Mouse (Mus musculus): ENCODE data around the gene Ppp1r7. TPM values are rescaled to one million over a fixed set of nuclear protein-coding genes. Genes with fewer than 3 reads are reported as not detected.
"Not testable (repeated sequence)": the region's sequence is repeated elsewhere in the genome, so short reads cannot be mapped to it uniquely, and the experiment has no call there.

The Ppp1r7 gene
- 63.5 and 73.1 TPM in 2 replicates for polyA plus RNA-seq (2016; fragmentation: Nextera tagmentation; extraction: Ambion mirVana)

GRCm38 (mm10) chr1:93342648-93343503 is at the start of gene Ppp1r7, which contains the start of gene Pask:
TSS of gene Ppp1r7 (plus strand) at chr1:93342854.
TSS of gene Pask (minus strand) at chr1:93343482.
- peaks cover 19% of the 10 kb centered on the region for H3K4me1 ChIP-seq
- no peaks in the 10 kb centered on the region for H3K9me3 ChIP-seq
- H3K27me3 ChIP-seq (replicated peaks), result no peaks in the 10 kb centered on the region
- peaks cover 15% of the 10 kb centered on the region; the same call in 1 of the 2 replicates for H3K36me3 ChIP-seq
- H3K4me3 ChIP-seq, result peak within 1 kb of the TSS; percentile 89
- peak within 1 kb of the TSS; percentile 81 for H3K9ac ChIP-seq
- WGBS, result under 1% methylated on average over 63 of the region's 63 CpGs
- peak within 1 kb of the TSS; percentile 85 for H3K4me2 ChIP-seq (replicated peaks)
- ATAC-seq (ENCODE audit: low FRiP score, low read depth), result peak; percentile 97
- no peak within 1 kb of the TSS for H3K27ac ChIP-seq

DNA sequence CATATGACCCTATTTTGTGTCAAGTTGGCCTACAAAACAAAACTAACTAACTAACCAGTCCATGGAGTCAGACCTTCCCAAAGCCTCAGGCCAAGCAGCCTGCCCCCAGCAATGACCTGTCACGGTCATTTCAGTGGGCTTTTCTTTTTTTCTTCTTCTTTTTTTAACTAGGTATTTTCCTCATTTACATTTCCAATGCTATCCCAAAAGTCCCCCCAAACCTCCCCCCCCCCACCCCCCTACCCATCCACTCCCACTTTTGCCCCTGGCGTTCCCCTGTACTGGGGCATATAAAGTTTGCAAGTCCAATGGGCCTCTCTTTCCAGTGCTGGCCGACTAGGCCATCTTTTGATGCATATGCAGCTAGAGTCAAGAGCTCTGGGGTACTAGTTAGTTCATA is 48.2 kb upstream of the Ppp1r7 start:
- H3K4me2 ChIP-seq (replicated peaks); H3K4me1 ChIP-seq; H3K27me3 ChIP-seq (replicated peaks); H3K9ac ChIP-seq; H3K9me3 ChIP-seq; H3K27ac ChIP-seq; ATAC-seq (ENCODE audit: low FRiP score, low read depth); H3K4me3 ChIP-seq: not testable (repeated sequence)
- 83% methylated on average over 3 of the region's 3 CpGs for WGBS
- H3K36me3 ChIP-seq, result peaks cover 37% of the 10 kb centered on the region

DNA sequence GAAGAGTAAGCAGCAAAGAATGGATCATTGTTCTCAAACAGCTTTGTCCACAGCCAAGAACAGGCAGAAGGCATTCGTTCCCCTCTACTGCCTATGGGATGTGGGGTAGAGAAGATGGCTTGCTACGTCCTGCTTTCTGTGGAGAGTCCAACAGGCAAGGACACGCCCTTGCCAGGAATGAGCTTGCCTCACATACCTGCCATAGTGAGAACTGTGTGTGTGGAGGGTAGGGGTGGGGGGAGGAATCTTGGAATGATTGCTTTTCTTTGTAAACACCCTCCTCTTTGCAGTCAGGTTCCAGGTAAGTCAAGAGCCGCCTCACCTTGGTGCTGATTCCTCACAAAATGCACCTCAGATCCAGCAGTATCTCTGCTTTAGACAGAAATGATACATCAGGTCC is 42.9 kb upstream of the Ppp1r7 start:
- Histone ChIP-seq H3K4me1 (peaks cover 6% of the 10 kb centered on the region), H3K4me2 (replicated peaks) (no peak overlapping the region), H3K4me3 (no peak overlapping the region), H3K9me3 (no peaks in the 10 kb centered on the region), H3K9ac (no peak overlapping the region), H3K27ac (no peak overlapping the region), H3K36me3 (peaks cover 87% of the 10 kb centered on the region), H3K27me3 (replicated peaks) (no peaks in the 10 kb centered on the region)
- WGBS, result 90% methylated on average over 4 of the region's 4 CpGs
- no peak for ATAC-seq (ENCODE audit: low FRiP score, low read depth)

DNA sequence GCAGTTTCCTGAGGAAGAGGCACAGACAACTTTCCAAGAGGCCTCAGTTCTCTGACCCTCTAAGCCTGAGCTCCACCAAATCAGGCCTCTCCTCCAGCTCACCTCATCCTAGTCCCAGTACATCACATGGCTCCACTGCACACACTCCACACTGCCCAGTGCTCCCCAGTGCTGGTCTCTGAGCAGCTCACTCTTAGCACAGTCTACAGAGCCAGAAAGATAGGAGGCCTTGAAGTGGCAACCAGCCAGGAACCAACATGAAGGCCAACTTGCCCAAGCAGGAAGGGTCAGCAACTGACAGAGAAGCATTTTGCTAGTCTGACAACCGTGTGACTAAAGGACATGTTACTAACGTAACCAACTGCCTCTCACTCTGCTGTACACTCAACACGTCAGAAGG is 42.1 kb upstream of the Ppp1r7 start:
- Histone ChIP-seq H3K4me2 (replicated peaks) (no peak overlapping the region), H3K9me3 (no peaks in the 10 kb centered on the region), H3K36me3 (peaks cover 85% of the 10 kb centered on the region), H3K27ac (no peak overlapping the region), H3K27me3 (replicated peaks) (no peaks in the 10 kb centered on the region), H3K4me3 (no peak overlapping the region), H3K4me1 (peaks cover 10% of the 10 kb centered on the region), H3K9ac (no peak overlapping the region)
- ATAC-seq (ENCODE audit: low FRiP score, low read depth), result no peak
- WGBS, result 96% methylated on average over 3 of the region's 3 CpGs

DNA sequence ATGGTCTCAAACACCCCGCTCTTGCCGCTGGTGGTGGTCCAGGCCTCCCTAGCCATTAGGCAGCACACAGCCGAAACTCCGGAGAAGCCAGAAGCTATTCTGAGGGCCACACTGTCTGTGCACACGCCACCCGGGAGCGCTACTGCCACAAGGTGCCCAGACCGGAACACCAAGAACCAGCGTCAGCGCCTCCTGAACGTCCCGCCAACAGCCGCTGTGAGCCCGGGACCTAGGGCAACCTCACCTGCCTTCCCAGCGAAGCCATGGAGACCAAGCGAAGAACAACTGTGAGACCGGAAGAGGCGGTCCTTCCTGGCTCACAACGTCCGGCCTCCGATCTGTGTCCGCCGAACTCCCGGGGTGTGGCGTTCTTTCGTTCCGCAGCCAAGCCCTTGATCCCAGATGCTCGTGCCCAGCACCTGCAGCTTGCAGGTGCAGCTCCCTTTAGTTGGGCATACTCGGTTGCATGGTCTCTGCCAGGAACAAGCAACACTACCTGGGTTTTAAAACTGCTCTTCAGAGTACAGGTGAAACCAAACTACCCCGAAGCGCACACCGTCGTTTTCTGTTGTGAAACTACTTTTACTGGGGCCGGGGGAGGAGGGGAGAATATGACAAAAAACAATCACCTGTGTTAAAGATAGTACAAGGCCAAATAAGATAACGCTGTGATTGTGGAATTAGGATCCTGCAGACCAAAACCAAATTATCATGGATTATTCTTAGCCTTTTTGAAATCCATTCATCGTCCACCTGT is 36.9 kb upstream of the Ppp1r7 start, which contains the start of gene Mterf4:
Gene Mterf4, minus strand, starts transcription at position 335 of the 757 bp plus-strand sequence.
- peak; percentile 94 for ATAC-seq (ENCODE audit: low FRiP score, low read depth)
- peak within 1 kb of the TSS; percentile 69 for H3K4me3 ChIP-seq
- H3K27me3 ChIP-seq (replicated peaks), result no peaks in the 10 kb centered on the region
- peaks cover 50% of the 10 kb centered on the region for H3K36me3 ChIP-seq
- no peaks in the 10 kb centered on the region for H3K9me3 ChIP-seq
- 8% methylated on average over 36 of the region's 36 CpGs for WGBS
- H3K27ac ChIP-seq, result no peak within 1 kb of the TSS
- peak within 1 kb of the TSS; percentile 76 for H3K9ac ChIP-seq
- peak within 1 kb of the TSS; percentile 81 for H3K4me2 ChIP-seq (replicated peaks)
- H3K4me1 ChIP-seq, result peaks cover 10% of the 10 kb centered on the region

DNA sequence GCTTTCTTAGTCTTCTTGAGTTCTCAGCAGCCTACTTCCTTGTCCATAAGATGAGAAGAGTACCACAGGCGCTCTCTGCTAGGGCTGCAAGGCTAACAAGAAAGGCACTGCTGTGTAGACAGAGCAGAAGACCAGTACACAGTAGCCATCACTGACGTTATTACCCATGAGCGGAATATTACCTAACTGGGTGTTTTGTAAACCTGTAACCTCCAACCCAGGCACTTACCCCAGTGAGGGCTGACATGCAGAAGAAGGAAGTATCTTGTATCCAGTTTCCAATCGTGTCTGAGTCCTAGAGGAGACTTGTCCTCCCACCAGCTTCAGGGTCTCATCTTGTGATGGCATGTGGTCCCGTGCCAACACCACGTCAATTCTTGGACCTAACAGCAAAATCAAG is 18.7 kb upstream of the Ppp1r7 start:
- Histone ChIP-seq H3K4me2 (replicated peaks) (no peak overlapping the region), H3K36me3 (peaks cover 73% of the 10 kb centered on the region), H3K4me3 (no peak overlapping the region), H3K9me3 (no peaks in the 10 kb centered on the region), H3K9ac (no peak overlapping the region), H3K27me3 (replicated peaks) (no peaks in the 10 kb centered on the region), H3K4me1 (no peaks in the 10 kb centered on the region), H3K27ac (no peak overlapping the region)
- WGBS, result 92% methylated on average over 6 of the region's 6 CpGs
- ATAC-seq (ENCODE audit: low FRiP score, low read depth), result no peak

DNA sequence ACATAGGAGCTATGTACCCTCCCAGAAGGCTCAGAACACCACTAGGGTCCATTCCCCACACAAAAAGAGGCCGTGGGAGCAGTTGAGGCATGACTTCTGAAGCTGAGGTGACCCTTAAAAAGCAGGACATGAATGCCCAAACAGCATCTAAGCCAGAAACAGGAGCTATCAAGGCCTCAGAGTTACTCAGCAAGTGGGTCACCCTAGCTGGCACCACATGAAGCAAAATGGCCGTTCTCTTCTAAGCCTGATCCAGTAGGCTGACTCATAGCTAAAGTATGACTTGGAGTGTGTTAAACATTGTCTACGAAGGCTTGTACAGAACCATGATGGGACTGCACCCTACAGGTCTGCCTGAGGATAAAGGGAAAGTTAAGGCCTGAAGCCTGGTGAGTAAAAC is 16.2 kb upstream of the Ppp1r7 start:
- Histone ChIP-seq H3K9ac (no peak overlapping the region), H3K36me3 (peaks cover 52% of the 10 kb centered on the region), H3K4me1 (no peaks in the 10 kb centered on the region), H3K4me3 (no peak overlapping the region), H3K27me3 (replicated peaks) (no peaks in the 10 kb centered on the region), H3K4me2 (replicated peaks) (no peak overlapping the region), H3K9me3 (no peaks in the 10 kb centered on the region), H3K27ac (no peak overlapping the region)
- 90% methylated on average over 3 of the region's 3 CpGs for WGBS
- ATAC-seq (ENCODE audit: low FRiP score, low read depth), result no peak

DNA sequence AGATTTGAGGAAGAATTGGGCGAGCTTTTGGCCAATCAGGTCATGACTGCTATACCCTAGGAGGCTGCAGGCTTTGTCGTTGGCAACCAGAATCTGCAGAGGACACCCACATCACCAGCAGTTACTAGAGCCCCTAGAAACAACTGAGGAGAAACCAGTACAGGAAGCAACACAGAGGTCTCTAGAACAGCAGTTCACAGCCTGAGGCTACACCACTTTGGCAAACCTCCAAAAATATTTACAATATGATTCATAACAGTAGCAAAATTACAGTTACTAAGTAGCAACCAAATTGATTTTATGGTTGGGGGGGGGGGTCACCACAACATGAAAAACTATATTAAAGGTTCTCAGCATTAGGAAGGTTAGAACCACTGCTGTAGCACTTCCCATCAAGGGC is 8.0 kb upstream of the Ppp1r7 start:
- no peak overlapping the region for H3K9ac ChIP-seq
- no peak overlapping the region for H3K27ac ChIP-seq
- no peaks in the 10 kb centered on the region for H3K4me1 ChIP-seq
- no peaks in the 10 kb centered on the region for H3K9me3 ChIP-seq
- ATAC-seq (ENCODE audit: low FRiP score, low read depth), result no peak
- no peak overlapping the region for H3K4me3 ChIP-seq
- no peak overlapping the region for H3K4me2 ChIP-seq (replicated peaks)
- peaks cover 22% of the 10 kb centered on the region for H3K36me3 ChIP-seq
- no peaks in the 10 kb centered on the region for H3K27me3 ChIP-seq (replicated peaks)
- 83% methylated on average over 2 of the region's 2 CpGs for WGBS

DNA sequence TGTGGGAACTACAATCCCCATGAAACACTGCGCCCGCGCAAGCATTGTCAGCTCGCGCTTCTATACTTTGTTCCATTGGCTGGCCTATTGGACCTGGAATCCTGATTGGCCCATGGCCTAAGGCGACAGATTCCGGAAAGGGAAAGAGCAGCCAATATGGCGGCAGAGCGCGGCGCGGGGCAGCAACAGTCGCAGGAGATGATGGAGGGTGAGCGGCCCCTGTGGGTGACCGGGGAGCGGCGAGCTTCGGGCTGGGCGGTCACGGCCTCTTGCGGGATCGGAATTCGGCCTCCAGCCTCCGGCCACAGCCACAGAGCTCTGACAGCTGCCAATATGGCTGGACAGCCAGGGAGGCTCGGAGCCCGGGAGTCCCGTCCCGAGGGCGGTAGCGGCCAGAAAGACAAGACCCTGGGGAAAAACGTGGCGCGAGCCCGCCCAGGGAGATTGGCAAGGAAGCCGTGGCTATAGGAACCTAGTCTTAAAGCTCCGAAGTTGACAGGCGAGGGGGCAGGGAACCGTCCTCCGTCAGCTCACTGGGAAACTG is 922 bp downstream of the Ppp1r7 start:
- Histone ChIP-seq H3K27me3 (replicated peaks) (no peaks in the 10 kb centered on the region), H3K9ac (peak overlapping the region; percentile 81), H3K4me2 (replicated peaks) (peak overlapping the region; percentile 85), H3K4me1 (peaks cover 19% of the 10 kb centered on the region), H3K4me3 (peak overlapping the region; percentile 89), H3K9me3 (no peaks in the 10 kb centered on the region), H3K27ac (no peak overlapping the region), H3K36me3 (peaks cover 20% of the 10 kb centered on the region; the same call in 1 of the 2 replicates)
- peak; percentile 98 for ATAC-seq (ENCODE audit: low FRiP score, low read depth)
- WGBS, result under 1% methylated on average over 39 of the region's 39 CpGs

GRCm38 (mm10) chr1:93347176-93347575 is 4.5 kb downstream of the Ppp1r7 start:
- no peak for ATAC-seq (ENCODE audit: low FRiP score, low read depth)
- H3K36me3 ChIP-seq, result peaks cover 47% of the 10 kb centered on the region
- WGBS, result 94% methylated on average over 5 of the region's 5 CpGs

DNA sequence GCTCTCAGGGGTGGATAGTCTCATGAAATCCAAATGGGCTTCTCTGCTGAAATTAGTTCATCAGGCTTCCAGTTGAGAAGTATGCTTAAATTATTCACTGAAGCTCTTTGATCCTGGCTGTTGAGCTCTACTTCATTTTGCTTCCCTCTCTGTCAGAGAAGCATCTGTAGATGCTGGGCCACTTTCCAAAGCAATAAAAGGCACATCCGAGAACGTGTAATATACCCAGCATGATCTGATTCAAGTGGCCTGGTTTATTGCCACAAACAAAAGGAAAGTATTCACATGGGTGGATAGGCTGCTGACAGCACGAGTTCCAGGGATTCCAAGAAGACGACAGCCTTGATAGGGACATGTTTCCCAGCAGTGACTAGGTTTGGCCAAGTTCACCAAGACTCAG is 7.0 kb downstream of the Ppp1r7 start:
- no peak for ATAC-seq (ENCODE audit: low FRiP score, low read depth)
- no peaks in the 10 kb centered on the region for H3K9me3 ChIP-seq
- H3K9ac ChIP-seq, result no peak overlapping the region
- WGBS, result 17% methylated on average over 4 of the region's 4 CpGs
- peaks cover under 1% of the 10 kb centered on the region for H3K4me1 ChIP-seq
- no peak overlapping the region for H3K4me3 ChIP-seq
- H3K4me2 ChIP-seq (replicated peaks), result no peak overlapping the region
- peaks cover 70% of the 10 kb centered on the region for H3K36me3 ChIP-seq
- no peak overlapping the region for H3K27ac ChIP-seq
- H3K27me3 ChIP-seq (replicated peaks), result no peaks in the 10 kb centered on the region

More at GRCm38 (mm10) chr1:93347176-93347575, 4.5 kb downstream of the Ppp1r7 start:
- no peak overlapping the region for H3K4me3 ChIP-seq
- no peaks in the 10 kb centered on the region for H3K9me3 ChIP-seq
- no peak overlapping the region for H3K4me2 ChIP-seq (replicated peaks)
- no peaks in the 10 kb centered on the region for H3K27me3 ChIP-seq (replicated peaks)
- H3K27ac ChIP-seq, result no peak overlapping the region
- no peak overlapping the region for H3K9ac ChIP-seq
- H3K4me1 ChIP-seq, result peaks cover 10% of the 10 kb centered on the region

- 89% methylated on average over 2 of the region's 2 CpGs for WGBS
- Histone ChIP-seq H3K9ac (no peak overlapping the region), H3K9me3 (no peaks in the 10 kb centered on the region), H3K4me1 (no peaks in the 10 kb centered on the region), H3K27ac (no peak overlapping the region), H3K27me3 (replicated peaks) (no peaks in the 10 kb centered on the region), H3K4me2 (replicated peaks) (no peak overlapping the region), H3K36me3 (peaks cover 84% of the 10 kb centered on the region), H3K4me3 (no peak overlapping the region)
- ATAC-seq (ENCODE audit: low FRiP score, low read depth), result no peak
These were observed 10.1 kb downstream of the Ppp1r7 start for GRCm38 (mm10) chr1:93352724-93353123.
